Mouse (Mus musculus): ENCODE results near the gene Prnd. TPM values are rescaled to one million over a fixed set of nuclear protein-coding genes. Genes with fewer than 3 reads are reported as not detected.

Gene Prnd
- polyA plus RNA-seq, 1 experiment from 2014 or later: 8.1 TPM

DNA sequence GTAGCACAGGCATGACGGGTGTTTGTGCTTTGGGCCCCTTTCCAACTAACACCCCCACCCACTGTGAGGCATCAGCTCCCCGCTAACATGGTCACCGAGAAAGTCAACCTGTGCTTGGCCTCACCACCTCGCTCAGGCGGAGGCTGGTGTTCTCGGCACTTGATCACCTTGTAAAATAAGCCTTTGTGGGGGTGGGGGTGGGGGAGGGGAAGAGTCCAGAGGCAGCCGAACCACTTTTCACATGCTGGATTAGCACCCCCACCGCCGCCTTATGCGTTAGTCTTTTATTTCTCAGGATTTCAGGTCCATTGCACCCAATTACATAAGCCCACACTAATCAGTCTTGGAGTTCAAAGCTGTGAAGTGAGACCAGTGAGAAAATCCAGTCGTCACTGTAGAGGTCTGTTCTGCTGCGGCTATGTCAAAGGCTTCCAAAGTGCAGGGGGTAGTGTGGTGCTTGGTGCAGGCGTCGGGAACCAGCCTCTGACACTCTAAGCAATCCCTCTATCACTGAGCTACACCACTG lies 43.0 kb downstream of the Prnd start:
- 35% methylated on average over 14 of the region's 14 CpGs for WGBS
- no peaks in the 10 kb centered on the region for H3K27me3 ChIP-seq
- H3K36me3 ChIP-seq: peaks cover 45% of the 10 kb centered on the region
- H3K9ac ChIP-seq (replicated peaks): no peak overlapping the region
- H3K4me1 ChIP-seq: peaks cover 12% of the 10 kb centered on the region
- no peak overlapping the region for H3K4me2 ChIP-seq (replicated peaks)
- ATAC-seq (ENCODE audit: low FRiP score, low read depth): peak; percentile 68; the same call in 1 of the 2 replicates
- H3K27ac ChIP-seq (replicated peaks): no peak overlapping the region
- H3K9me3 ChIP-seq: no peaks in the 10 kb centered on the region
- H3K4me3 ChIP-seq: no peak overlapping the region

DNA sequence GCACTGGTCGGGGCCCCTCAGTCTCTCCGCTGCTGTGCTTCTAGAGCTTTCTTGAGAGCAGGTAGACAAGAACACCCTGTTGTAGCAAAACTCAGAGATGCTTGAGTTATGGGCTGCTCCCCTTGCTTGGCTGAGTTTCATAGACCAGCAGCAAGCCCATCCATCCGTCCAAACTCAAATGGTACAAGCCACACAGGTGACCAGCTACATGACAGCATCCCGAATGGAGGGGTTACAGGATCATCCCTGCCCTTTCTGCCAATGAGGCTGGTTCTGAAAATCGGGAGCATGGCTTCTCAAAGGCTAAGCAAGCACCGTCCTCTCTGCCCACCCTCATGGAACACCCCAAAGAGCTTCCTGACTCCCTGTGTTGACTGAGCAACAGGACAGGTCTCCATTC lies 44.3 kb downstream of the Prnd start:
- Histone ChIP-seq H3K4me2 (replicated peaks) (no peak overlapping the region), H3K9me3 (no peaks in the 10 kb centered on the region), H3K4me1 (peaks cover 12% of the 10 kb centered on the region), H3K9ac (replicated peaks) (no peak overlapping the region), H3K27me3 (no peaks in the 10 kb centered on the region), H3K4me3 (no peak overlapping the region), H3K36me3 (peaks cover 53% of the 10 kb centered on the region), H3K27ac (replicated peaks) (no peak overlapping the region)
- no peak for ATAC-seq (ENCODE audit: low FRiP score, low read depth)
- 86% methylated on average over 6 of the region's 6 CpGs for WGBS

DNA sequence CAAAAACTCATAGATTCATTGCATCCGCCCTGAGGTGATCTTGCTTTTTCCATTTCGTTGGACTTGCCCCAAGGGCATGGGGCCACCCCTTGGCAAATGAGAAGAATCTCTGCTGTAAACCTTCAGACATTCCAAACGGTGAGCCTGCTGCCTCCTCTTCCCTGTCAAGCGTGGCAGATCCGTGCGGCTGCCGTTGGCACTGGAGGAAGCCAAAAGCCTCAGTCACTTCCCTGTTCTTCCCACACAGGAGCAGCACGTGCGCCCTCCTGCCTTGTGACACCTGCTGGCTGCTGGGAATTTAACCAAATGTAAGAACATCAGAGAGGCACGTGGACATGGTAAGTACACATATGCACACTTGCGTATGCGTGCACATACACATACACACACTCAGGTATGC lies 45.1 kb downstream of the Prnd start:
- no peak overlapping the region for H3K4me3 ChIP-seq
- H3K9ac ChIP-seq (replicated peaks): no peak overlapping the region
- H3K4me2 ChIP-seq (replicated peaks): no peak overlapping the region
- WGBS: 92% methylated on average over 12 of the region's 12 CpGs
- H3K27me3 ChIP-seq: no peaks in the 10 kb centered on the region
- ATAC-seq (ENCODE audit: low FRiP score, low read depth): no peak
- peaks cover 60% of the 10 kb centered on the region for H3K36me3 ChIP-seq
- H3K9me3 ChIP-seq: no peaks in the 10 kb centered on the region
- H3K27ac ChIP-seq (replicated peaks): no peak overlapping the region
- H3K4me1 ChIP-seq: peaks cover 12% of the 10 kb centered on the region

DNA sequence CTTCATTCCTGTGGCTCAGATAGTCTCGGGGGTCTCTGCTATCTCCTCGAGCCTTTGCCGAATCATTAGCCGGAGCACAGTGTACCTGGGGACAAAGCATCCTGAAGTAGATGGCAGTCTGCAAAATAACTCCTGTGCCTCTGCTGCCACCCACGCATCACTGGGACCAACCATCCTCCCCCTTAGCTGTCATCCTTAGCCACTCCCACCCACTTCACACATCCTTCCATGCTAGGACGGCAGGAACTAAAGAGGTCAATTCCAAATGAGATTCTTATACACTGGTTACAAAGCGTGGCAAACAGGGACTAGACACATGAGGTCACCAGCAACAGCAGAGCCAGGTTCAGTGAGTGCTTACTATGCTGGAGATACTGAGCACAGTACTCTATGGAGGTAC lies 45.7 kb downstream of the Prnd start:
- Histone ChIP-seq H3K36me3 (peaks cover 64% of the 10 kb centered on the region), H3K27ac (replicated peaks) (no peak overlapping the region), H3K9me3 (no peaks in the 10 kb centered on the region), H3K9ac (replicated peaks) (no peak overlapping the region), H3K4me3 (no peak overlapping the region), H3K27me3 (no peaks in the 10 kb centered on the region), H3K4me2 (replicated peaks) (no peak overlapping the region), H3K4me1 (peaks cover 12% of the 10 kb centered on the region)
- ATAC-seq (ENCODE audit: low FRiP score, low read depth): no peak
- 89% methylated on average over 7 of the region's 7 CpGs for WGBS

DNA sequence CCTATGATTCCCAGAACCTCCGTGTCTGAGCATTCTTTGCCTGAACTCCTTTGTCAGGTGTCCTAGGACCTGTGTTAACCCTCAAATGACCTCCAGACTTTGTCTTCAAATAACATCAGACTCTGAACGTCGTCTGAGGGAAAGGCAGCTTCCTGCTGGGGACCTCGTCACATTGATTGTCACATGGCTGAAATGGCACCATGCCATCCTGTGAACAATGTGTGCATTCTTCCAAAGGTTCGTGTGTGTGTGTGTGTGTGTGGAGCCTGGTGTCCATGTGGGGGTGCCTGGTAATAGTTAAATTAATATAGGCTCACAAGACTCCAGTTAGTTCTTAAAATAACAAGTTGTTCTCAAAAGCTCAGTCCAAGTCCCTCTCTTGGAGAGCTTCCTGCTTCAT lies 46.7 kb downstream of the Prnd start:
- ATAC-seq (ENCODE audit: low FRiP score, low read depth): no peak
- Histone ChIP-seq H3K9ac (replicated peaks) (no peak overlapping the region), H3K36me3 (peaks cover 73% of the 10 kb centered on the region), H3K4me3 (no peak overlapping the region), H3K27me3 (no peaks in the 10 kb centered on the region), H3K9me3 (no peaks in the 10 kb centered on the region), H3K27ac (replicated peaks) (no peak overlapping the region), H3K4me1 (peaks cover 12% of the 10 kb centered on the region), H3K4me2 (replicated peaks) (no peak overlapping the region)
- 60% methylated on average over 5 of the region's 5 CpGs for WGBS

DNA sequence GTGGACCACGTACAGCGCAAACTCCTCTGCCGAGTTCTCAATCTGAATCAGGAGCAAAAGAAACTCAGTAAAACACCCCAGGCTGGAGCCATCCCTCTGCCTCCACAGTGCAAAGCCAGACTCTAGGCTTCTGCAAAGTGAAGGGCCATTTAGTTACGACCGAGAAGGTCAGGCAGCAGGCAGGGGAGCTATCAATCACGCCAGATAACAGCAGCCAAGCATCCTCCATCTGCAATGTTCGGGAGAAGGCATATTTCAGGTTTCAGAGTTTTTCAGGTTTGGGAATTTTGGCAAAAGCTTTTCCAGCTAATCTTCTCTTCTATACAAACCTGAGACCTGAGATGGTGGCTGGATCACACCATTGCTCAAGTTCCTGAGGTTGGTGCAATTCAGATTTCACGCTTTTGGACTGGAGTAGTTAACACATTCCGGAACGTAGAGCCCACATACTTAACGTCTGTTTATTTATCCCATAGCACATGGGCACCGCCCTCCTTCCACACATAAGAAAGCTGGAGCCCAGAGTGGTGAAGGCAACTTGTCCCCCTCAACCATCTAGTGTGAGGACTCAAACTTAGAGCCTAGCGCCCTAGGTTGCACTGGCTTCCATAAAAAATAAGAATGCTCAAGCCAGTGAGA lies 51.2 kb downstream of the Prnd start:
- peaks cover 82% of the 10 kb centered on the region for H3K36me3 ChIP-seq
- H3K4me2 ChIP-seq (replicated peaks): no peak overlapping the region
- no peaks in the 10 kb centered on the region for H3K9me3 ChIP-seq
- 91% methylated on average over 13 of the region's 13 CpGs for WGBS
- H3K4me3 ChIP-seq: no peak overlapping the region
- H3K4me1 ChIP-seq: no peaks in the 10 kb centered on the region
- no peak for ATAC-seq (ENCODE audit: low FRiP score, low read depth)
- no peak overlapping the region for H3K27ac ChIP-seq (replicated peaks)
- no peak overlapping the region for H3K9ac ChIP-seq (replicated peaks)
- no peaks in the 10 kb centered on the region for H3K27me3 ChIP-seq

DNA sequence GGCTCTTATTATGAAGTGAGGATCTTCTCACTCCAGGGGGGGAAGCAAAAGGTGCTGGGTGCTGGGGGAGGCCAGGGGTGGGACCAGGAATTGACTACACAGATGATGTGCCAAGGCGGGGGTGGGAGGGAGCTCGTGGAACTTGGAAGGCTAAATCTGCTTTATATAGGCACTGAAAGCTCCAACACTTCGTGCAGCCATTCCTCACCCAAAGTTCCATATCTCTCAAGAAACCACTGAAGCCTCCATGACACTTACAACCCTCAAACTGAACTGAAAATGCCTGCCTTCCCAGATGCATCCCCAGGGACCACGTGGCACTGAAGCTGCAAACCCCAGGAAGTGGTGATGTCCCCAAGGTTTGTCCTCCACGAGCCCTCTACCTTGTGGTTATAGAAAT lies 53.3 kb downstream of the Prnd start:
- Histone ChIP-seq H3K36me3 (peaks cover 80% of the 10 kb centered on the region), H3K9ac (replicated peaks) (no peak overlapping the region), H3K27me3 (no peaks in the 10 kb centered on the region), H3K4me3 (no peak overlapping the region), H3K4me1 (no peaks in the 10 kb centered on the region), H3K27ac (replicated peaks) (no peak overlapping the region), H3K9me3 (no peaks in the 10 kb centered on the region), H3K4me2 (replicated peaks) (no peak overlapping the region)
- 84% methylated on average over 5 of the region's 5 CpGs for WGBS
- no peak for ATAC-seq (ENCODE audit: low FRiP score, low read depth)

DNA sequence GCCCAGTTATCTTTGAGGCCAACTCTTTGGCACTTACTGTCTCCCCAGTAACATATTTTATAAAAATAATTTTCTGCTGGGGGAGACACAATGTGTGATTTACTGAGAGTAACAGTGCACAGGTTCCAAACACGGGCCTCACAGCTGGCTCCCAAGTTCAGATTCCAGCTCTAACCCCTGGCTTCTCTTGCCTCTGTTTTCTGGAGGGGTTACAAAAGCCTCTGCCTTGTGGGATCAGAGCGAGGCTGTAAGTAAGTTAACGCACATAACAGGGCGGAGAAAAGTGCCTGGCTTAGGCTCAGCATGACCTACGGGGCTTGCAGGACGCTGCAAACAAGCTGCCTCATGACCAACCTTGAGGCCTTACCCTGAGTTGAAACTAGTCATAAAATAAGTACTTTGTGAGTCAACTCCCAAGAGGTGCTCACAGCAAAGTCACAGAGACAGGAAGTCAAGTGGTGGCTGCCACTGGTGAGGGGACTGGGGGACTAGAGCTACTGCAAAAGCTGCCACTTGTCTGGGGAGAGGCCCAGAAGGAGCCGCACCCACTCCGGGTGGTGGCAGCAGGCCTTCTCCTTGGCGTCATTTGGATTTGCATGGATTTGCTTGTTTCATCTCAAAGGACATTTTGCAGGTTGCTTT lies 54.0 kb downstream of the Prnd start:
- no peaks in the 10 kb centered on the region for H3K9me3 ChIP-seq
- H3K4me3 ChIP-seq: no peak overlapping the region
- no peaks in the 10 kb centered on the region for H3K27me3 ChIP-seq
- H3K4me2 ChIP-seq (replicated peaks): no peak overlapping the region
- no peak for ATAC-seq (ENCODE audit: low FRiP score, low read depth)
- H3K36me3 ChIP-seq: peaks cover 82% of the 10 kb centered on the region
- 84% methylated on average over 9 of the region's 9 CpGs for WGBS
- no peaks in the 10 kb centered on the region for H3K4me1 ChIP-seq
- H3K9ac ChIP-seq (replicated peaks): no peak overlapping the region
- no peak overlapping the region for H3K27ac ChIP-seq (replicated peaks)

DNA sequence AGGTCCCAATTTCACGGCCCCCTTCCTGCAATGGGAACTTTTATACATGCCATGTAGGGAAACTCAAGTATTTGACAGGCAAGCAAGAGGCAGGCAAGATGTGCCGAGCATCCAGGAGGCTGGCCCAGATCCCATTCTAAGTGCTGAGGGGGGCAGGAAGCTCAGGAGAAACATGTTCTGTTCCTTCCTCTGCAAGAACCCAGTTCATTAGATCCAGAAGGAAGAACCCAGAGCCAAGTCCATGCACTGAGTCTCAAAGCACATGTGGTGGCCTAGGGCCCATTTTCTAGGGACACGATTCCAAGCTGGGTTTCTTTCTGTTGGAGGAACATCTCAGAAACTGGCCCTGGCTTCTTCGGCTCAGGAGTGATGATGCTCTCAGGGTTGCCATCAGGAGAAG lies 54.8 kb downstream of the Prnd start:
- ATAC-seq (ENCODE audit: low FRiP score, low read depth): no peak
- H3K9ac ChIP-seq (replicated peaks): no peak overlapping the region
- H3K4me3 ChIP-seq: no peak overlapping the region
- no peak overlapping the region for H3K4me2 ChIP-seq (replicated peaks)
- 92% methylated on average over 4 of the region's 4 CpGs for WGBS
- H3K9me3 ChIP-seq: no peaks in the 10 kb centered on the region
- no peaks in the 10 kb centered on the region for H3K4me1 ChIP-seq
- no peaks in the 10 kb centered on the region for H3K27me3 ChIP-seq
- H3K27ac ChIP-seq (replicated peaks): no peak overlapping the region
- H3K36me3 ChIP-seq: peaks cover 83% of the 10 kb centered on the region

Other genes with a start within 250 kb of the Prnd start
- gene Erv3, start 91.1 kb upstream of the Prnd start, polyA plus RNA-seq (2016; fragmentation: Nextera tagmentation; extraction: Ambion mirVana): not detected in 2 replicates
- gene Prnp, start 40.9 kb upstream of the Prnd start, polyA plus RNA-seq (2016; fragmentation: Nextera tagmentation; extraction: Ambion mirVana): 58.9 and 60.1 TPM in 2 replicates
- not detected in 2 replicates for gene Prn, start 40.9 kb upstream of the Prnd start, polyA plus RNA-seq (2016; fragmentation: Nextera tagmentation; extraction: Ambion mirVana)
- gene Rassf2, start 79.4 kb downstream of the Prnd start, polyA plus RNA-seq (2016; fragmentation: Nextera tagmentation; extraction: Ambion mirVana): 35.2 and 36.6 TPM in 2 replicates
- gene Slc23a2, start 194.2 kb downstream of the Prnd start, polyA plus RNA-seq (2016; fragmentation: Nextera tagmentation; extraction: Ambion mirVana): 17.5 and 18.5 TPM in 2 replicates